Comparison of ENCODE assay signal across 8 mouse cellular contexts in genomic region chr3:85195068-85195481, GRCm38 (mm10).
DNase-seq lines count a peak whose midpoint lies in the region; ATAC-seq and TF ChIP-seq lines count a peak whose summit lies in the region.

No protein-coding gene starts in this region.

- intact Hi-C loops in left cerebral cortex, postnatal 14 days (cut with DNase I) = no loop called here

- no peak for ATAC-seq in hindbrain, embryonic 16.5 days
- peak; percentile 54; the same call in 1 of the 2 replicates for ATAC-seq in liver, embryonic 15.5 days (ENCODE audit: insufficient read depth)

- peak overlapping the region; percentile 68 for H3K4me3 ChIP-seq in E14TG2a.4 (replicated peaks; ENCODE audit: low read length)
- H3K4me3 ChIP-seq in brown adipose tissue, adult 24 weeks (ENCODE audit: insufficient read depth, low read depth, low read length) = peak overlapping the region; percentile 63
- no peak overlapping the region for H3K4me3 ChIP-seq in hindbrain, embryonic 16.5 days (ENCODE audit: low read length)
- peak overlapping the region; percentile 45 for H3K4me3 ChIP-seq in liver, embryonic 15.5 days (replicated peaks)

- H3K9ac ChIP-seq in hindbrain, embryonic 16.5 days (ENCODE audit: low read depth, low read length) = no peak overlapping the region
- H3K9ac ChIP-seq in liver, embryonic 15.5 days = no peak overlapping the region

- TF ChIP-seq CTCF in E14TG2a.4 (conservative IDR thresholded peaks at IDR 0.05; ENCODE audit: low read length) = no peak

- H3K4me2 ChIP-seq in hindbrain, embryonic 16.5 days (ENCODE audit: low read length) = peak overlapping the region; percentile 28; the same call in 1 of the 2 replicates
- peak overlapping the region; percentile 55 for H3K4me2 ChIP-seq in liver, embryonic 15.5 days

- H3K4me1 ChIP-seq in E14TG2a.4 (replicated peaks; ENCODE audit: low read depth, low read length) = no peaks in the 10 kb centered on the region; the same call in 1 of the 2 replicates
- H3K4me1 ChIP-seq in brown adipose tissue, adult 24 weeks (ENCODE audit: control insufficient read depth, insufficient read depth, insufficient read length, low read length) = no peaks in the 10 kb centered on the region
- H3K4me1 ChIP-seq in hindbrain, embryonic 16.5 days (ENCODE audit: control insufficient read depth, insufficient read depth, low read depth, low read length) = no peaks in the 10 kb centered on the region
- H3K4me1 ChIP-seq in liver, embryonic 15.5 days (replicated peaks) = no peaks in the 10 kb centered on the region

- H3K27me3 ChIP-seq in E14TG2a.4 (ENCODE audit: insufficient read depth, low read length) = no peaks in the 10 kb centered on the region
- no peaks in the 10 kb centered on the region for H3K27me3 ChIP-seq in hindbrain, embryonic 16.5 days (replicated peaks; ENCODE audit: control insufficient read depth, insufficient read depth, low read length)
- no peaks in the 10 kb centered on the region for H3K27me3 ChIP-seq in liver, embryonic 15.5 days
- H3K27me3 ChIP-seq in splenic B cell, adult 2 months (ENCODE audit: control insufficient read depth, insufficient read depth, low read length, poor library complexity, severe bottlenecking) = no peaks in the 10 kb centered on the region

- H3K27ac ChIP-seq in brown adipose tissue, adult 24 weeks (replicated peaks; ENCODE audit: low read depth, low read length) = peak overlapping the region; percentile 55
- no peak overlapping the region for H3K27ac ChIP-seq in hindbrain, embryonic 16.5 days (ENCODE audit: low read depth, low read length)
- H3K27ac ChIP-seq in liver, embryonic 15.5 days (replicated peaks) = 0 out of 2 replicates have a peak overlapping the region, but pooled peaks have one; percentile 29

- no peaks in the 10 kb centered on the region for H3K36me3 ChIP-seq in E14TG2a.4 (ENCODE audit: insufficient read depth, low read length)
- H3K36me3 ChIP-seq in hindbrain, embryonic 16.5 days (ENCODE audit: control insufficient read depth, insufficient read depth, low read length) = no peaks in the 10 kb centered on the region
- H3K36me3 ChIP-seq in liver, embryonic 15.5 days (replicated peaks) = no peaks in the 10 kb centered on the region
- H3K36me3 ChIP-seq in splenic B cell, adult 2 months (ENCODE audit: control insufficient read depth, insufficient read depth, low read length, poor library complexity, severe bottlenecking) = no peaks in the 10 kb centered on the region

- WGBS in hindbrain, embryonic 16.5 days = 66% methylated on average over 8 of the region's 8 CpGs
- 14% methylated on average over 8 of the region's 8 CpGs for WGBS in liver, embryonic 15.5 days (ENCODE audit: insufficient replicate concordance)

- H3K9me3 ChIP-seq in E14TG2a.4 (ENCODE audit: low read length) = no peaks in the 10 kb centered on the region
- H3K9me3 ChIP-seq in hindbrain, embryonic 16.5 days (ENCODE audit: control insufficient read depth, low read length) = no peaks in the 10 kb centered on the region
- H3K9me3 ChIP-seq in liver, embryonic 15.5 days (replicated peaks) = no peaks in the 10 kb centered on the region

- peak; percentile 64 for DNase-seq in splenic B cell, adult 2 months (ENCODE audit: low read depth, low spot score)
- DNase-seq in left cerebral cortex, postnatal 14 days (ENCODE audit: low spot score in 2 of 2) = no peak
- no peak for DNase-seq in ovary, adult 18-20 months (ENCODE audit: low spot score)
- no peak for DNase-seq in adrenal gland, adult 2 months
